ENCODE assay signal across 19 mouse cellular contexts in genomic region chr8:46232798-46233197, GRCm38 (mm10). TPM values are rescaled to one million over a fixed set of nuclear protein-coding genes. Genes with fewer than 3 reads are reported as not detected.
DNase-seq lines count a peak whose midpoint lies in the region; ATAC-seq and TF ChIP-seq lines count a peak whose summit lies in the region.
"Had no signal": no experiment of that assay in that cellular context is flagged by ENCODE, and none has a peak within 500 bp of the region (broad histone marks: within the 10 kb centered on the region; RNA-seq: fewer than 3 reads in every experiment).

No protein-coding gene starts in this region.

- H3K9me3 ChIP-seq in hindbrain, embryonic 15.5 days: no peaks in the 10 kb centered on the region
- no peaks in the 10 kb centered on the region for H3K9me3 ChIP-seq in hindbrain, embryonic 10.5 days
- H3K9me3 ChIP-seq in midbrain, embryonic 16.5 days (replicated peaks; ENCODE audit: control insufficient read depth, low read length, poor library complexity, severe bottlenecking): no peaks in the 10 kb centered on the region
- no peaks in the 10 kb centered on the region for H3K9me3 ChIP-seq in midbrain, embryonic 13.5 days
- H3K9me3 ChIP-seq: embryonic facial prominence, embryonic 10.5 days; forebrain, embryonic 15.5 days; heart, embryonic 13.5 days had no signal

- TF ChIP-seq CTCF in gastrocnemius, adult 2 months (IDR thresholded peaks at IDR 0.05): no peak

- 47% methylated on average over 8 of the region's 8 CpGs for WGBS in hindbrain, embryonic 15.5 days
- WGBS in hindbrain, embryonic 10.5 days: 60% methylated on average over 8 of the region's 8 CpGs
- WGBS in midbrain, embryonic 16.5 days: 49% methylated on average over 8 of the region's 8 CpGs
- 49% methylated on average over 8 of the region's 8 CpGs for WGBS in midbrain, embryonic 13.5 days

- no peak overlapping the region for H3K9ac ChIP-seq in hindbrain, embryonic 15.5 days
- 0 out of 2 replicates have a peak overlapping the region, but pooled peaks have one; percentile 14 for H3K9ac ChIP-seq in midbrain, embryonic 16.5 days (ENCODE audit: low read depth, low read length)
- no peak overlapping the region for H3K9ac ChIP-seq in midbrain, embryonic 13.5 days (replicated peaks)
- H3K9ac ChIP-seq: forebrain, embryonic 15.5 days; heart, embryonic 13.5 days had no signal

- DNase-seq in gastrocnemius, adult 2 months: peak; percentile 42
- no peak for DNase-seq in gastrocnemius, postnatal 14 days
- DNase-seq in hindbrain, embryonic 10.5 days (ENCODE audit: low spot score): no peak
- DNase-seq in brain, adult 2 months (ENCODE audit: low read depth, low spot score): peak; percentile 33
- DNase-seq in lung, postnatal 36 days: no peak
- DNase-seq: adrenal gland, postnatal 14 days; cerebellum, adult 2 months; heart, adult 2 months; kidney, adult 11 months had no signal

- ATAC-seq in hindbrain, embryonic 15.5 days (ENCODE audit: low FRiP score, low read depth): peak; percentile 6; the same call in 1 of the 2 replicates
- peak; percentile 45; the same call in 1 of the 2 replicates for ATAC-seq in midbrain, embryonic 16.5 days
- ATAC-seq in midbrain, embryonic 13.5 days: no peak
- ATAC-seq: activated CD4-positive, CD25-positive, alpha-beta regulatory T cell, adult 4 months; forebrain, embryonic 15.5 days; hindbrain, embryonic 16.5 days; Patski had no signal

- no peaks in the 10 kb centered on the region for H3K4me1 ChIP-seq in hindbrain, embryonic 15.5 days (replicated peaks)
- H3K4me1 ChIP-seq in hindbrain, embryonic 10.5 days (replicated peaks): 0 out of 2 replicates have a peak, but pooled peaks cover 4% of the 10 kb centered on the region
- no peaks in the 10 kb centered on the region for H3K4me1 ChIP-seq in midbrain, embryonic 16.5 days (ENCODE audit: control insufficient read depth, insufficient read depth, low read length)
- no peaks in the 10 kb centered on the region for H3K4me1 ChIP-seq in midbrain, embryonic 13.5 days (replicated peaks)
- H3K4me1 ChIP-seq: forebrain, embryonic 15.5 days had no signal

- no peak overlapping the region for H3K4me2 ChIP-seq in hindbrain, embryonic 15.5 days
- H3K4me2 ChIP-seq in midbrain, embryonic 16.5 days (ENCODE audit: low read length): no peak overlapping the region
- H3K4me2 ChIP-seq in midbrain, embryonic 13.5 days (replicated peaks): no peak overlapping the region
- H3K4me2 ChIP-seq: forebrain, embryonic 15.5 days; heart, embryonic 13.5 days had no signal

- no peak overlapping the region for H3K4me3 ChIP-seq in gastrocnemius, adult 2 months
- H3K4me3 ChIP-seq in hindbrain, embryonic 15.5 days: no peak overlapping the region
- no peak overlapping the region for H3K4me3 ChIP-seq in hindbrain, embryonic 10.5 days
- H3K4me3 ChIP-seq in midbrain, embryonic 16.5 days (ENCODE audit: low read depth, low read length): no peak overlapping the region
- H3K4me3 ChIP-seq in midbrain, embryonic 13.5 days (replicated peaks): no peak overlapping the region
- H3K4me3 ChIP-seq: embryonic facial prominence, embryonic 10.5 days; forebrain, embryonic 15.5 days; heart, adult 2 months; heart, embryonic 13.5 days had no signal

- peak overlapping the region; percentile 43; the same call in 1 of the 2 replicates for H3K27ac ChIP-seq in gastrocnemius, adult 2 months
- no peak overlapping the region for H3K27ac ChIP-seq in hindbrain, embryonic 15.5 days (replicated peaks)
- H3K27ac ChIP-seq in hindbrain, embryonic 10.5 days: no peak overlapping the region
- H3K27ac ChIP-seq in midbrain, embryonic 16.5 days (ENCODE audit: low read length): no peak overlapping the region
- no peak overlapping the region for H3K27ac ChIP-seq in midbrain, embryonic 13.5 days
- H3K27ac ChIP-seq: embryonic facial prominence, embryonic 10.5 days; forebrain, embryonic 15.5 days; heart, adult 2 months; heart, embryonic 13.5 days had no signal

- intact Hi-C loops in gastrocnemius, adult 2 months (cut with DNase I): no loop called here
- intact Hi-C loops in gastrocnemius, postnatal 14 days (cut with DNase I; ENCODE audit: low total_unique reads): no loop called here

- H3K36me3 ChIP-seq in hindbrain, embryonic 15.5 days: no peaks in the 10 kb centered on the region
- no peaks in the 10 kb centered on the region for H3K36me3 ChIP-seq in hindbrain, embryonic 10.5 days
- H3K36me3 ChIP-seq in midbrain, embryonic 16.5 days (ENCODE audit: control insufficient read depth, insufficient read depth, low read length): no peaks in the 10 kb centered on the region
- H3K36me3 ChIP-seq in midbrain, embryonic 13.5 days: no peaks in the 10 kb centered on the region
- H3K36me3 ChIP-seq: embryonic facial prominence, embryonic 10.5 days; forebrain, embryonic 15.5 days; heart, embryonic 13.5 days had no signal

- H3K27me3 ChIP-seq in hindbrain, embryonic 15.5 days: 0 out of 2 replicates have a peak, but pooled peaks cover 3% of the 10 kb centered on the region
- H3K27me3 ChIP-seq in hindbrain, embryonic 10.5 days (ENCODE audit: insufficient read depth, poor library complexity, severe bottlenecking): peaks cover 15% of the 10 kb centered on the region
- no peaks in the 10 kb centered on the region for H3K27me3 ChIP-seq in midbrain, embryonic 16.5 days (ENCODE audit: control insufficient read depth, insufficient read depth, low read depth, low read length)
- H3K27me3 ChIP-seq in midbrain, embryonic 13.5 days: peaks cover 3% of the 10 kb centered on the region; the same call in 1 of the 2 replicates
- H3K27me3 ChIP-seq: CH12.LX; forebrain, embryonic 15.5 days; heart, embryonic 13.5 days had no signal

RNA-seq across cellular contexts. Expression of gene Slc25a4, which starts 21.7 kb away (rescaled TPM):
- total RNA-seq in gastrocnemius, adult 2 months (2021): 1,000 to 10,000 TPM; 2,736 to 3,418 TPM
- total RNA-seq in gastrocnemius, postnatal 14 days (2021): 1,000 to 10,000 TPM; 2,687 to 3,049 TPM
- 920 and 933 TPM in 2 replicates for polyA plus RNA-seq in hindbrain, embryonic 15.5 days (2015; fragmentation: Nextera tagmentation; extraction: Ambion mirVana)
- 504 and 541 TPM in 2 replicates for polyA plus RNA-seq in hindbrain, embryonic 10.5 days (2016; fragmentation: Nextera tagmentation; extraction: Ambion mirVana)
- 889 and 969 TPM in 2 replicates for polyA plus RNA-seq in midbrain, embryonic 16.5 days (2015; fragmentation: Nextera tagmentation; extraction: Ambion mirVana)
- 693 and 718 TPM in 2 replicates for polyA plus RNA-seq in midbrain, embryonic 13.5 days (2015; fragmentation: Nextera tagmentation; extraction: Ambion mirVana)

Comparison
In these comparisons a context has a peak if more than half of its experiments do, and no peak if none do; other contexts are left out.
1. DNase-seq: peak in gastrocnemius, adult 2 months (single experiment) and brain, adult 2 months (single experiment); none in gastrocnemius, postnatal 14 days (single experiment), hindbrain, embryonic 10.5 days (single experiment) and lung, postnatal 36 days (single experiment).